Mouse (Mus musculus): ENCODE measurements around the gene Optn.

Gene Optn

DNA sequence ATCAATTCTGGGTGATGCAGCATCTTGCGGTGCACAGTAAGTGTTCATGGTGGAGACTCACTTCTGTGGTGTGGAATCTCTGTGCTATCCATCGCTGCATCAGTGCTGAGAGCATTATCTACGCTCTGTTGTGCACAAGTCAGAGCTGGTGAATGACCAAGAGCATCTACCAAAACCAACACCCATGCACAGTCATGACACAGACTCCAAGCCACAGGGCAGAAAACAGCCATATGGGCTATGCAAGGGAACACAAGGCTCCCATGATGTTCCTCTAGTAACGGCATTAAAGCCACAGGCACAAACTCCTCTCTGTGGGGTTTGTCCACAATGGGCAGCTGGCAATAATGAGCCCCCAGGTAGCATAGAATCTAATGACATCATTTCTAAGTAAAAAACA is 34.0 kb downstream of the Optn start:
- DNase-seq (ENCODE audit: low read depth), result no peak

DNA sequence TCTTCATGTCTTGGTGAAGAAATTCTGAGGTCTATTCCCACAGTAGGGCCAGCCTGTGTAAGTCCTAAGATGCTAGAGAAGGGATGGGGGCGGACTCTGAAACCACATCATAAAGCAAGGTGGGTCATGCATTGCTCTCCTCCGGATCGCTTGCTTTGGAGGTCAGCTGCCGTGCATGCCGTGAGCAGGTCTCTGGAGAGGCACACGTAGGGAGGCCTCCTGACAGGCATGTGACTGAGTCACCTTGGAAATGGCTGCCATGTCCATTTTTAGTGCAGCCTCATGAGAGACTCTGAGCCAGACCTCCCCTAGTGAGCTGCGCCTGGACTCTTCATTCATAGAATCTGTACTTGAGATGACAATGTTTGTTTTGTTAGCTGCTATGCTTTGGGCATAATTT is 35.8 kb downstream of the Optn start:
- no peak for DNase-seq (ENCODE audit: low read depth)

DNA sequence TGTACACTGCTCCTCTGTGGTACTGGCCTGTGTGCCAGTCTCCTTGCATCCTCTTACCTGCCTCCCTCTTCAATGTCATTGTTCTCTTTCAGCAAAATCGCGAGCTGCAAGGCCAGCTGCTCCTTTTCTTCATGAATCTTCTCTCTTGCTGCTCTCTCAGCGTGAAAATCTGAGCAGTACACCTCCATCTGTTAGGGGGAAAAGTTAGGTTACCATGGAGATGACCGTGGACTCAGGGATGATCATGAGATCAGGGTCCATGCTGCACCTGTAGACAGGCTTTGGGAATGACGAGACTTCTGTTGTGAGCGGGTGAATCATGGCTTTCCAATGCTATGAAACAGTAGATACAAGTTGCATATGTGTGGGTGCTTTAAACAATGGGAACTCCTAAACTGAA is 36.8 kb downstream of the Optn start:
- DNase-seq (ENCODE audit: low read depth), result no peak

DNA sequence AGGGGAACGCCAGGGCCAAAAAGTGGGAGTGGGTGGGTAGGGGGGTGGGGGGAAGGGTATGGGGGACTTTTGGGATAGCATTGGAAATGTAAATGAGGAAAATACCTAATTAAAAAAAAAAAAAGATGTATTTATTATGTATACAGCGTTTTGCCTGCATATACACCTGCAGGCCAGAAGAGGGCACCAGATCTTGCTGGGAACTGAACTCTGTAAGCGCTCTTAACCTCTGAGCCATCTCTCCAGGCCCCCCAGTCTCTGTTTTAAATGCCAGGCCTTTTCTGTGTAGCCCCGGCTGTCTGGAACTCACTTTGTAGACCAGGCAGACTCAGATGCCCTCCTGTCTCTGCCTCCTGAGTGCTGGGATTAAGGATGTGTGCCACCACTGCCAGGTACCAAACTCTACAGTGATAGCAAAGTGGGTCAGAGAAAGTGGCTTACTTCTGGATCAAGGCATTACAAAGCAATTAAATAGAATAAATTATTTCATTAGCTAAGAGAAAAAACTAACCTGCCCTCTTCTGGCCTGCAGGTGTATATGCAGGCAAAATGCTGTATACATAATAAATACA is 38.6 kb downstream of the Optn start:
- no peak for DNase-seq (ENCODE audit: low read depth)

DNA sequence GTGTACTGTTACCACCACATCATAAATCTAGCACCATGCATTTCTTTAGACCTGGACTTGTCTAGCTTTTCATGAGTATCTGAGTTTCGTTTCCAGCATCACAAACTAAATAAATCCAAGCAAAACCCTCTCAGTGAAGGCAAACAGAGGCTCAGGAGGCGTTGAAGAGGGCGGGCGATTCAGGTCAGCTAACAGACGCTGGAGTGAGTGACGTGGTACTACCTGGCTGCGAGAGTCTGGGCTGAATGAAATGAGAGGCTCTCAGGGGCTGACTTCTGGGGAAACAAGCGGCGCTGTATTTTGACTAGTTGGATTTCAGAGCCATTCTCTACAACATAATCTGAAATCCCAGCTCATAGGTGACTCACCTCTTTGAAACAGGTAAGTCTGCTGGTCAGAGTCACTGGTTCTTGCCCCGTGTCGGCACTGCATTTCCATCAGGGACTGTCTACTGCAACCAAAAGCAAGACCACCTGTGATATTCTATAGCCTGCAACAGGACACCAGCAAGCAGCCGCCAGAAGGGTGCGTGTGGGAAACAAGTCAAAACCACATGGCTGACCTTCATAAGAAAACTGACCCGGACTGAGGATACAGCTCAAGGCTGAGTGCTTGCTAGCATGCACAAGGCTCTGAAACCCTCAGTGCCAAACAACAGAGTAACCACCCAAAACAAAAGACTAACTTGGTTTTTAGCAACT is 40.0 kb downstream of the Optn start:
- no peak for DNase-seq (ENCODE audit: low read depth)

DNA sequence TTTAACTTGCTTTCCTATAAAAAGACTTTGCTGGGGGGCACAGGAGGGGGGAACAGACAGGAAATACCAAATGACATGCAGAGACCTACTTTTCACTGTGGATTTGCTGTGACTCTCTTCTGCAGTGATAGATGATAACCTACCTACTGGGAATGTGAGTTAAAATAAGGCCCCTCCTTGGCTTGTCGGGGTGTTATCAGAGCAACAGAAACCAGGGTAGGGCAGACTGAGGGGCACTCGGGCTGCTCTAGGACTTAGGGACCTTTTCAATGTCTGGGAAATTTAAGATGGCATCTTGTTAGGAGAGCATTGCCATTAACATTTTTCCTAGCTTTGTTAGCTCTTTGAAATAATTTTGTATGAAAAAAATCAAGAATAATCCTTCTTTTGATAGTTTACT is 40.6 kb downstream of the Optn start:
- no peak for DNase-seq (ENCODE audit: low read depth)

DNA sequence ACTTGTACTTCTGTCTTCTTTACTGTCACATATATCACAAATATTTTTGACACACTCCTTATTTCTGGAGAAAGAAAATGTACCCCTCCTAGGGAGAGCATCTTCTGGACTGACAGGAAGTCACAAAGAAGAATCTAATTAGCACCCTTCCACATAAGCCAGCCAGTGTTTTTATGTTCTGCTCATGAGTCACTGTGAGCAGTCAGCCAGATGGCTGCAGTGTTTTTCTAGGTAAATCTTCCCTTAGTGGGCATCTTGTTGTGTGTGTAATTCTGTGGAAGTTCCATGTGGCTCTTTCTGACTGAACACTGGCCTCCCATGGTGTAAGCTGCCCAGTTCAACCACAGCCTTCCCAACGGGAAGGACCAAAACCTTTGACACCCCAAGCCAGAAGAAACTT is 44.1 kb downstream of the Optn start:
- DNase-seq (ENCODE audit: low read depth), result no peak

DNA sequence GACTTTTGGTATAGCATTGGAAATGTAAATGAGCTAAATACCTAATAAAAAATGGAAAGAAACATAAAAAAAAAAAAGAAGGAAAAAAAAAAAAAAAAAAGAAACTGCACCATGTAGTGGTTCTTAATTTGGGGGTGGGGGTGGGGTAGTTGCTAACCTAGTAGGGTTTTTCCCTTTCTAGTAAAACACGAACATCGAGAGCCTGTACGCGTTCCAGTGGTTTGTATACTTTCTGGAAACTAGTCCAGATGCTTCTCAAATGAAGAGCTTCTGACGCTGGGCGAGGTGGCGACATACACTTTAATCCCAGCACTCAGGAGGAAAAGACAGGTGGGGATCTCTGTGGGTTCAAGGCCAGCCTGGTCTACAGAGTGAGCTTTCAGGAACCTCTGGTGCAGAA is 46.9 kb downstream of the Optn start:
- DNase-seq (ENCODE audit: low read depth), result no peak

DNA sequence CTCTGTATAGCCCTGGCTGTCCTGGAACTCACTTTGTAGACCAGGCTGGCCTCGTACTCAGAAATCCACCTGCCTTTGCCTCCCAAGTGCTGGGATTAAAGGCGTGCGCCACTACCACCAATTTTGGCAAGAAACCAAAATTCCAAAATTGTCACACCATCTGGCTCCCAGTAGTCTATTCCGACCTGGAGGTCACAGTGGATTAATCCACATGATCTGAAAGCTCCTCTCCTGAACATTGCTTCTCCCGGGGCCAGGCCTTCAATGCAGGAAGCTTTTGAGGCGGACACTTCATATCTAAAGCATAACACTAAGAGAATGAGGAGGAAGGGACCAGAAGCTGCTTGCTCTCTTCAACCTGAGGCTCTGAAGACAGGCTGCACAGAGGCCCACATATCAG is 48.3 kb downstream of the Optn start:
- DNase-seq (ENCODE audit: low read depth), result no peak

DNA sequence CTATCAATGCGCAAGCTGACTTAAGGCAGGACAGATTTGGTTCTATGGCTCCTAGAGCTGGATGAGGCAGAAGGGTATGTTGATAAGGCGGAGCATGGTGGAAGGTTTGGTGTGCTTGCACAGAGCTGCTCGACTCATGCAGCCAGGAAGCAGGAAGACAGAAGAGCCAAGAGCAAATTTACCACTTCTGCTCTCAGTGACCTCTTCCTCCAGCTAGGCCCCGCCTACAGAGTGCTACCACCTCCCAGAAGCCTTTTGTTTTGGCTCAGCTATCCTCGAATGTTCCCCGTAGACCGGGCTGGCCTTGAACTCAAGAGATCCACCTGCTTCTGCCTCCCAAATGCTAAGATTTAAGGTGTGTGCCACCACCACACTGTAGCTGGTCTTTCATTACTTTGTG is 49.2 kb downstream of the Optn start:
- no peak for DNase-seq (ENCODE audit: low read depth)

DNA sequence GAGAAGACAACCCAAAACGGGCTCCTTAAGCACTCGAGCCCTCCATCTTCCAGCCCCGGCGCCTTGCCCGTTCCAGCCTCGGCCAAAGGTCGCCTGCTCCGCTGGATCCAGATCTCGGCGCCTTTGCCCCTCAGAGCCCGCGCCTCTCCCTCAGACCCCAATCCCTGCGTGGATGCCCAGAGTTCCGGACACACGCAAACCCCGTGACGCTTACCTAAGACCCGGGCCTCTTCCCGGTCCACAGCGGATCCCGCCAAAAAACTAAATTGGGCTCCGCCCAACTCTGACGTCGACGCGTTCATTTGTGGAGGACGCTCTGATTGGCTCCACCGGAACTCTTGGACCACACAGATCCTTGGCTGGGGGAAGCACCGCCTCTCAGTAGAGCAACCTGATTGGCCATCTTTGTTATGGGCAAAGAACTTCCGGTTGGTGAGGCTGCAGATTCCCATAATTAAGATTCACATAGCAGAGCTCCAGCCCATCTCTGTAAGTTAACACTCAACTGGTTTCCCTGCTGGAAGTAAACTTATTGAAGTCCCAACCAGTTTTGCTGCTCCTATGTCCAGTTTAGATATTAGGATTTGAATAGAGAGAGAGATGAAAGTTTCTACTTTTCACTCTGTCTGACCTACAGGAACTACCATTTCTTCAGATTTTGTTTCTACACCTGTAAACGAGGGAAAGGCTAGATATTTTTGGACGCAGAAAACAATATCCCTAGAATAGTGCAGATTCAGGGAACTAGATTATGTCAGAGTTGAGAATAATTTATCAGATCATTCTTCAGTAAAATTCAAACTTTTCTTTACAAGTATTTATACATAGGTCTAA is 51.1 kb downstream of the Optn start, which contains the start of gene Mcm10:
Gene Mcm10 (minus strand): TSS at position 301 of the 834 bp plus-strand sequence.
- peak; percentile 85 for DNase-seq (ENCODE audit: low read depth)

DNA sequence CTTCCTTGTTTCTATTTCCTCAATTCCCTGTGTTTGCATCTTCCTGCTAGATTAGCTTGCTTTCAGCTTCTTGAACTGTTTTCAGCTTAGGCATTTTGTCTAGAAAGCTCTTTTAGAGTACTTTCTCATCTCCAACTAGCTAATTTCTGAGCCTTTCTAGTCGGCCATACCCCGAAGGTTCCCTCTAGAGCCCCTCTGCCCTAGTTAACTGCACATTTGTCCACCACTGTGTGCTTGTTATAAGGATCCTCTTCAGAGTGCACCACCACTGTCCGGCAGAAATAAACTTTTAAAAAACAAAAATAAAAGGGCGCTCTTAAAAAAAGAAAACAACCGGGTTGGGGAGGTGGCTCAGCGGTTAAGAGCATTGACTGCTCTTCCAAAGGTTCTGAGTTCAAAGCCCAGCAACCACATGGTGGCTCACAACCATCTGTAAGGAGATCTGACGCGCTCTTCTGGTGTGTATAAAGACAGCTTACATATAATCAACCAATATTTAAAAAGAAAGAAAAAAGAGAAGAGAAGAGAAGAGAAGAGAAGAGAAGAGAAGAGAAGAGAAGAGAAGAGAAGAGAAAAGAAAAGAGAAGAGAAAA is 51.9 kb downstream of the Optn start:
- DNase-seq (ENCODE audit: low read depth), result no peak

DNA sequence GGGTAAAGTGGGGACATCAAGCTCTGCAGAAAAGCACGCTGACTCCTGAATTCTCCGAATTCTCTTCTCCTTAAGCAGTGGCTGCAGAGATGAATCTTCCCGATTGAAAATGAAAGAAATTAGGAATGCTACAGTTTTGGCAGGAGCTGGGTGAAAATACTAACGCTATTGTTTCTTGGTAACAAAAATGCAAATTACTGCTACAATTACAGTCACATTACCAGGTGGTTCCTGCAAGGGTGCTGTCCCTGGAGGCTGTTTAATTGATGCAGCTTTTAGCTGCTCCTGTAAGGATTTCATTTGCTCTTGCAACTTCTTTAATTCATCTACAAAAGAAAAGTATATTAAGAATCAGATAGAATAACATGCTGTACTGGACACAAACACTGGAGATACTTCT is 56.7 kb downstream of the Optn start:
- DNase-seq (ENCODE audit: low read depth), result no peak

DNA sequence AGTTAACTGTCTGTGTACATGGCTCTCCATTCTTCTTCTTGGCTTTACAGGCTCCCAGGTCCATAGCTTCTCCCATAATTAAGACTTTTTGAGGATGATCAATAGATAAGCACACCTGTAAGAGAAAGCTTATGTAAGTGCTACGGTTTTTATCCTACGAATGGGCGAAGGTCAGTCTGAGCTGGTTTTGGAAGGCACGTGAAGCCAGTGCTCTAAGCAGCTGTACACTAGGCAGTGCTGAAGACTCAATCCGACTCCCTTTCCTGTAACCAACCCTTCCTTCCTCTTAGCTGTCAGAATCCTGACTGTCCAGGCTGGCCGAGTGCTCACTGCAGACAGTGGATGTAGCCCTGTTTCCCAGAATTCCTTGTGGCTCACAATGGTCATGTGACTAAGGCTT is 62.6 kb downstream of the Optn start:
- DNase-seq (ENCODE audit: low read depth), result no peak

DNA sequence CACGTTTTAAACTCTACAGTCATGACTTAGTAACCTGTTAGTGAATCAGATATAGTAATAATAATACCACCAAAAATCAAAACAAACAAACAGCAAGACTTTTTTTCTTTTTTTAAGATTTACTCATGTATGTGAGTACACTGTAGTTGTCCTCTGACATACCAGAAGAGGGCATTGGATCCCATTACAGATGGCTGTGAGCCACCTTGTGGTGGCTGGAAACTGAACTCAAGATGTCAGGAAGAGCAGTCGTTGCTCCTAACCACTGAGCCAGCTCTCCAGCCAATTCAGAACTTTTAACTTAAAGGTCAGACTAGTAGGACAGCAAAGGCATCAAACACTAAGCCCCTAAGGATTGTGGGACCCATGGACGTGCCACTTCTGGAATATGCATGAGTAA is 64.9 kb downstream of the Optn start:
- DNase-seq (ENCODE audit: low read depth), result no peak

DNA sequence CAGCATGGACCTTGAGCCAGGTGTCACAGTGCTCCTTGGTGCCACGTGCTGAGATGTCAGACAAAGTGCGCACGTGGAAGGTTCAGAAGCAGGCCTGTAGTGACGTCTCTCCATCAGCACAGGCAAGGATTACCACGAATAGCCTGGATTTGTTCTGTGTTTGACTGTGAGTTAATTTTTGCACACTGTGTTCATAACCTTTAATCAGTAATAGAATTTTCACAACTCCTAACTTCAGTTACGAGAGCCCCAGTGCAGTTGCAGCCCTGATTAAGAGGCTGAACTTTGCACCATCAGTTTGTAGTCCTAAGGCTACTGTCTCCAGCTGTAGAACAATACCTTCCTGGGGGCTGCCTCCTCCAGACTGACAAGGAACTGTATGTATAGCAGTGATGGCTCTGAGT is 67.4 kb downstream of the Optn start:
- no peak for DNase-seq (ENCODE audit: low read depth)

DNA sequence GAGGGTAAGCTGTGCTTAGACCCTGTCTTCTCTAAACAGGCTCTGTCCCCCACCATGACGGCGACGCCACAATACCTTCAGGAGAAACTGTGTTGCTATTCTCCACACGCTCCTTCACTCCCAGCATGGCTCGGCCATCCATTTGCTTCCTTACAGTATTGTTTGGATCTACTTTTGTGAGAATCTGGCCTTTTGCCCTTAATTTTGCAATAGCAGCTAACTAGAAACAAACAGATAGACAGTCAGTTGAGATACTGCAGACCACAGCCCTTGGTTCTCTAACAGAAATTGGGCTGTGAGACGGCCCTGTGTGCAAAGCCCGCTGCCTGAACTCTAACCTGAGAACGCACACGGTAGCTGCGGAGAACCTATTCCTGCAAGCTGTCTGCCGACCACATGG is 68.2 kb downstream of the Optn start:
- DNase-seq (ENCODE audit: low read depth), result no peak

DNA sequence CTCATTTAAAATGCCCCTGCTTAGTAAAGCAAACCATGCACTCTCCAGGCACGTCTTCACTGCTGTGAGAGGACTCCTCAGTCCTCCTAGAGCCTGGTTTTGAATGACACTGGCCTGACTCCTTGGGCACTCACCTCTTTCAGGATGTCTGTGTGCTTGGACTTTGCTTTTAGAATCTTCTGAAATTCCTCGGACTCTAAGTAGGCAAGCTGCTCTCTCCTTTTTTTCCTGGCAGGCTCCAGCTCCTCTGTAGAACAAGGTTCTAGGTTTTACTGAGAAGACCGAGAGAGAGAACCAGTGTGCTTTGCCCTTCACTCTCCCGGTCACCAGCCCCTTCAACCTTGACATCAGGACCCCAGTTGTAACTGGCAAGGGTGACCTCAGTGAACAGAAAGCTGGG is 69.4 kb downstream of the Optn start:
- no peak for DNase-seq (ENCODE audit: low read depth)

DNA sequence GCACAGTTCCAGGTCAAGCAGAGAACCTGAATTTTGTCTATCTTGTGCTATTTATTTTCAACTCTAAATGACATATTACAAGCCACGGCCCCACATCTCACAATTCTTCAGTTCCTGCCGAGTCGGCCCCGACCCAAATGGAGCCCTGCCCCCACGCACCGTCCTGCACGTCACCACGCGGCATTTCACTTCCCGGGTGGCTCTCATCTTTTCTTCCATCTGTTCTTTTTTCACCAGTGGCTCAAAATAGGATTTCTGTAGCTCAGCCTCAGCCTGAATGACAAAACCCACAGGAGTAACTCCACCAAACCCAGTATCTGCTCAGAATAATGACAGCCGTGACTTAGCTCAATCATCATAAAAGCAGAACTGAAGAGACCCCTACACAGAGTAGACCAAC is 70.3 kb downstream of the Optn start:
- no peak for DNase-seq (ENCODE audit: low read depth)

DNA sequence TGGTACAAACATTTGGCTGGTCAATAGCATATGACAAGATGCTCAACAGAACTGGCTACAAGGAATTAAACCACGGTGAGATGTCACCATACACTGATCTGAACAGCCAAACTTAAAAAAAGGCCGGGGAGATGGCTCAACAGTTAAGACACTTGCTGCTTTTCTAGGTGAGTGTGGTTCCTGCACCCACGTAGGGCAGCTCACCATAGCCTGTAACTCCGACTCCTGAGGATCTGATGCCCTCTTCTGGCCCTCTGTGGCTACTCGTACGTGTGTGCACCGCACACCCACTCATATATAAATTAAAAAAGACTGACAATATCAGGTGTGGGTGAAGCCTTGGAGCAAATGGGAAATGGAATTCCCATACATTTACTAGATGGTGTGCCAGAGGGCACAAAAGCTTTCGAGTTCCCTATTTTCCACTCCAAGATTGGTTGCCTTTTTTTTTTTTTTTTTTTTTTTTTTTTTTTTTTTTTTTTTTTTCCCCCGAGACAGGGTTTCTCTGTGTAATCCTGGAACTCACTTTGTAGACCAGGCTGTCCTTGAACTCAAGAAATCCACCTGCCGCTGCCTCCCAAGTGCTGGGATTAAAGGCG is 74.9 kb downstream of the Optn start:
- DNase-seq (ENCODE audit: low read depth), result no peak

DNA sequence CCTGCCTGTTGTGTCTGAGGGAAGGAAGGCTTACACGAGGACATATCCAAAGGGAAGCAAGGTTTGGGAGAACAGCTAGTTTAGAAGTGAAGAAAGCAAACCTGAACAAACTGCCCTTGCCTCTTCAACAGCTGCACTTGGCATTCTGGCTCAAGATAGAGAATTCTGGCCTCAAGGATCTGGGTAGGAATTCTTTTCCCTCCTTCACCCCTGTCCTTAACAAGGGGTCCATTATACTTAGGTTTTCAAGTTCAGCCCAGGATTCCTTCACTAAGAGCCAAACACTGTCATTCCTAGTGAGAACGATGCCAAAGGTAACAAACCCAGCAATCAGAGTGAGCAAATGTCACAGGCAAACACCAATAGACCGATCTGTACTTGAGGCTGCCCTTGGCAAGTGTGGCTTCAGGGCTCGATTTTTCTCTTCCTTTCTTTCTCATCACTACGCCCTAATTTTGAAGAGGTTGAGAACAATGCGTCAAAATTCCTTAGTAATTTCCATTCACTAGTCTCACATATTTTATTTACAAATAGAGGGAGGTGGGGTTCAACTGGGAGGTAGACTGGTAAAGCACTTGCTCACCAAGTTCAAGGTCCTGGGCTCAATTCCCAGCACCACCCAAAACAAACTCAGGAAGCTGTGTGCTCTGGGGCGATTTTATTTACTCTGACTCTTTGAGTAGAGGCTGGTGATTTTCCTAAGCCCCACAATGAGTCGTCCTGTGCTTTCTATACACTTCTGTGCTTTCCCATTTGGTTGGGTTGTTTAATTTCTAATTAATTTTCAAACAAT is 76.3 kb downstream of the Optn start:
- DNase-seq (ENCODE audit: low read depth), result peak; percentile 86

DNA sequence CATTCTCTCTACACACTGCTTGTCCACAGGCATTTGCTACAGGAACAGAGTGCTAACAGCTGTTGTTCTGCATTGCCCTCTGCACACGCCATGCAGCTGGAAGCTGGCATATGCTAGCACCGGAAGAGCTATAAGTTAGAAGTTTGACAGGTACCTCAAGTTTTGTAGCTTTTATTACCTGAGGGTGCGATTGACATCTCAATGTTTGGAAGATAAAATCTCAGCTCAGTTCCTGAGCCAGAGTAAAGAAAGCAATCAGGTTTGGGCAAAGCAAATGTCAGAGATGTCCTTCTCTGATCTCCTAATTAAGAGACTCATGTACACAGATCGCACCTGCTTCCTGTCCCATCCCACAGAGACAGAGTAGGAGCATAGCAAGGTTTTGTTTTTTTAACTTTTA is 77.1 kb downstream of the Optn start:
- no peak for DNase-seq (ENCODE audit: low read depth)
